ENCODE assay signal across 11 mouse cellular contexts in the genomic region with DNA sequence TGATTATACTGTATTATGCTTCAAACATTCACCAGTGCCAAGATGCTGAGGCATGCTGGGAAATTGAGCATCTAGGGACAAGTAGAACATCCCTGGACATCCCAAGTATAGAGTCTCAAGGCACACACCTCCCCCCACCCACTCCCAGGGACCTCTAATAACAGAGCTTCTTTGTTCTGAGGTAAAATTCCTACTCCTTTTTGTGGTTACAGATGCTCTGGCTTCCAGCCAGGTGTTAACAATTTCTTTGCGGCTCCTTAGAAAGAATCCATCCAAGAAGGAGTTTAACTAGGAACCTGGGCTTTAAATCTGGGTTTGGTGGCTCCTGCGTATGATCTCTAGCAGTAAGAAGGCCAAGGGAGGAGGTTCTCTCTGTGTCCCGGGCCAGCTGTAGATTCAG. TPM values are rescaled to one million over a fixed set of nuclear protein-coding genes. Genes with fewer than 3 reads are reported as not detected.
A peak's percentile ranks its signal among the peaks of the same experiment; 100 is the strongest.
DNase-seq lines count a peak whose midpoint lies in the region; ATAC-seq lines count a peak whose summit lies in the region.
"Had no signal": no experiment of that assay in that cellular context is flagged by ENCODE, and none has a peak within 500 bp of the region (broad histone marks: within the 10 kb centered on the region; RNA-seq: fewer than 3 reads in every experiment).

No protein-coding gene starts in this region.

- peak; percentile 27 for DNase-seq in layer of hippocampus, adult 9-11 months
- no peak for DNase-seq in layer of hippocampus, postnatal 25 days (ENCODE audit: extremely low spot score in 1 of 2, low spot score in 1 of 2)
- peak; percentile 84 for DNase-seq in 3T3-L1 (ENCODE audit: low read depth, low spot score)
- DNase-seq in brain, adult 2 months (ENCODE audit: low read depth, low spot score): peak; percentile 13
- no peak for DNase-seq in gastrocnemius, postnatal 4 days (ENCODE audit: low spot score in 2 of 2)
- DNase-seq: liver; thymus, postnatal 4 days had no signal

- H3K27ac ChIP-seq in hindbrain, embryonic 13.5 days: 0 out of 2 replicates have a peak overlapping the region, but pooled peaks have one; percentile 10
- H3K27ac ChIP-seq in kidney, embryonic 14.5 days (ENCODE audit: low read depth, low read length): no peak overlapping the region

- peaks cover 36% of the 10 kb centered on the region for H3K4me1 ChIP-seq in hindbrain, embryonic 13.5 days (replicated peaks)
- no peaks in the 10 kb centered on the region for H3K4me1 ChIP-seq in kidney, embryonic 14.5 days (ENCODE audit: control insufficient read depth, insufficient read depth, low read length)

- no peak for ATAC-seq in hindbrain, embryonic 13.5 days (ENCODE audit: low FRiP score)
- ATAC-seq in kidney, embryonic 14.5 days (ENCODE audit: low FRiP score, low TSS enrichment): no peak
- ATAC-seq: intestine, embryonic 16.5 days had no signal

- H3K9ac ChIP-seq in hindbrain, embryonic 13.5 days: no peak overlapping the region
- no peak overlapping the region for H3K9ac ChIP-seq in kidney, embryonic 14.5 days (ENCODE audit: low read depth, low read length)

- no peaks in the 10 kb centered on the region for H3K27me3 ChIP-seq in hindbrain, embryonic 13.5 days
- no peaks in the 10 kb centered on the region for H3K27me3 ChIP-seq in kidney, embryonic 14.5 days (ENCODE audit: control insufficient read depth, insufficient read depth, low read length)

- H3K36me3 ChIP-seq in hindbrain, embryonic 13.5 days: no peaks in the 10 kb centered on the region; the same call in 1 of the 2 replicates
- peaks cover 59% of the 10 kb centered on the region for H3K36me3 ChIP-seq in kidney, embryonic 14.5 days (ENCODE audit: control insufficient read depth, insufficient read depth, low read length)

- WGBS in hindbrain, embryonic 13.5 days: 65% methylated on average over 3 of the region's 3 CpGs
- 80% methylated on average over 3 of the region's 3 CpGs for WGBS in kidney, embryonic 14.5 days

- H3K4me2 ChIP-seq in hindbrain, embryonic 13.5 days: no peak overlapping the region
- no peak overlapping the region for H3K4me2 ChIP-seq in kidney, embryonic 14.5 days (replicated peaks; ENCODE audit: low read depth, low read length)

- no peaks in the 10 kb centered on the region for H3K9me3 ChIP-seq in hindbrain, embryonic 13.5 days
- no peaks in the 10 kb centered on the region for H3K9me3 ChIP-seq in kidney, embryonic 14.5 days (ENCODE audit: control insufficient read depth, low read length)

- H3K4me3 ChIP-seq in hindbrain, embryonic 13.5 days: no peak overlapping the region
- H3K4me3 ChIP-seq in kidney, embryonic 14.5 days (ENCODE audit: low read length): no peak overlapping the region
- H3K4me3 ChIP-seq: myocyte had no signal

RNA-seq across cellular contexts. Expression of gene Phgdh, which starts 22.6 kb away (rescaled TPM):
- 10 to 100 TPM; 67.5 to 79.6 TPM for total RNA-seq in layer of hippocampus, postnatal 25 days (2021)
- polyA plus RNA-seq in hindbrain, embryonic 13.5 days (2015; fragmentation: Nextera tagmentation; extraction: Ambion mirVana): 156 and 187 TPM in 2 replicates
- 10 to 100 TPM; 22.9 to 29.1 TPM for total RNA-seq in gastrocnemius, postnatal 4 days (2021)
- polyA plus RNA-seq in kidney, embryonic 14.5 days (2014; fragmentation: Nextera tagmentation; extraction: Ambion mirVana): 424 and 494 TPM in 2 replicates

RNA-seq across cellular contexts. Expression of gene Hmgcs2, which starts 36.9 kb away (rescaled TPM):
- 10 to 100 TPM in 1 of 2 experiments, 1 to 10 TPM in 1; 9.6 to 10.4 TPM for total RNA-seq in layer of hippocampus, postnatal 25 days (2021)
- 15.6 and 16.6 TPM in 2 replicates for polyA plus RNA-seq in hindbrain, embryonic 13.5 days (2015; fragmentation: Nextera tagmentation; extraction: Ambion mirVana)
- total RNA-seq in gastrocnemius, postnatal 4 days (2021): 1 to 10 TPM; 2.3 to 5.6 TPM
- 6.4 and 6.7 TPM in 2 replicates for polyA plus RNA-seq in kidney, embryonic 14.5 days (2014; fragmentation: Nextera tagmentation; extraction: Ambion mirVana)
- polyA plus RNA-seq: myocyte had no signal

Comparison
In these comparisons a context has a peak if more than half of its experiments do, and no peak if none do; other contexts are left out.
1. DNase-seq: peak in layer of hippocampus, adult 9-11 months (single experiment), 3T3-L1 (single experiment) and brain, adult 2 months (single experiment); none in layer of hippocampus, postnatal 25 days (0 of 2) and gastrocnemius, postnatal 4 days (0 of 2).